Mouse (Mus musculus): ENCODE results near the gene Slc39a11.

Gene Slc39a11

DNA sequence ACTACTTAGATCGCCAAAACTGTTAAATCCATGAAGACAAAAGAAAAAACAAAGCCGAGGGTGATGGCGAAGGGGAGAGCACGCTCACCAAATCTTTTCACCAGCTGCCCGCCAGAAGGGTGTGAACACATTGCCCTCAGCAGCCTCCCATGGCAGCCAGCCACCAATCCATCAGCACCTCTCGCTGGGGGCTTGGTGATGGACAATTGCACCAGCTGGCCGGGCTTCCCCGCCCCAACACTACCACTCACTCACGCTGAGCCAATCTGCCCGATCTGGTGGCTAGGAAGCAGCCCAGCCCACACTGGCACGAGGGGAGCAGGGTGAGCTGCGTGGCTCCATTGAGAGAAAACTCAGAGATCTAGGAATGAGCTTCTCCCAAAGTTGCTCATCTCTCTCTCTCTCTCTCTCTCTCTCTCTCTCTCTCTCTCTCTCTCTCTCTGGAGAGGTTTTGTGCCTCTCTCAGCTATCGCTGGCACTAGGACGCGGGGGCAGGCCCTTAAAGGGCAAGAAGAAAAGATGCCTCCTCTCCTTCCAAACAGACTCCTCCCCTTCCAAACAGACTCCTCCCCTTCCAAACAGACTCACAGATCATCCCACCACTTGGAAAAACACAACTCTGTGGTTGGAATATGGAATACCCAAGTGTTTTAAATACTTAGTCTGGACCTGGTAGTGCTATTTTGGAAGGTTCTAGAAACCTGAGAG is 110.2 kb downstream of the Slc39a11 start:
- DNase-seq (ENCODE audit: low spot score), result peak; percentile 50

DNA sequence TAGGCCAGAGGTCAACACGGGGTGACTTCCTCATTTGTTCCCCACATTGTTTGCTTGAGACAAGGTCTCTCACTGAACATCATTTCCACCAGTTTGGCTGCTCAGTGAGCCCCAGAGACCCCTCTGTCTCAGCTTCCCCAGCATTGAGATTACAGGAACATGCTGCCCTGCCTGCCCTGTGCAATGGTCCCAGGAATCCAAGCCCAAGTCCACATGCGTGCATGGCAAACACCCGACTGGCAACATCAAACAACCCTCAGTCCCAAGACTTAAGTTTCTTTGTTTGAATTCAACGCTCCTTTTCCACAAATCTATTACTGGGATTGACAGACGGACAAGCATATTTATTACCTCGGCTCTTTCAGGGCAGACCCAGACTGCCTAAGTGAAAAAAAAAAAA is 110.8 kb downstream of the Slc39a11 start:
- DNase-seq (ENCODE audit: low spot score), result no peak

GRCm38 (mm10) chr11:113538406-113538917 is 111.4 kb downstream of the Slc39a11 start:
- DNase-seq (ENCODE audit: low spot score), result no peak

- no peak for DNase-seq (ENCODE audit: low spot score)
Measured at GRCm38 (mm10) chr11:113537715-113538114, 112.2 kb downstream of the Slc39a11 start.

- no peak for DNase-seq (ENCODE audit: low spot score)
Measured at GRCm38 (mm10) chr11:113537199-113537586, 112.7 kb downstream of the Slc39a11 start.

GRCm38 (mm10) chr11:113536308-113537198 is 113.3 kb downstream of the Slc39a11 start:
- DNase-seq (ENCODE audit: low spot score), result no peak

- DNase-seq (ENCODE audit: low spot score), result no peak
Measured at GRCm38 (mm10) chr11:113534341-113534740, 115.5 kb downstream of the Slc39a11 start.

DNA sequence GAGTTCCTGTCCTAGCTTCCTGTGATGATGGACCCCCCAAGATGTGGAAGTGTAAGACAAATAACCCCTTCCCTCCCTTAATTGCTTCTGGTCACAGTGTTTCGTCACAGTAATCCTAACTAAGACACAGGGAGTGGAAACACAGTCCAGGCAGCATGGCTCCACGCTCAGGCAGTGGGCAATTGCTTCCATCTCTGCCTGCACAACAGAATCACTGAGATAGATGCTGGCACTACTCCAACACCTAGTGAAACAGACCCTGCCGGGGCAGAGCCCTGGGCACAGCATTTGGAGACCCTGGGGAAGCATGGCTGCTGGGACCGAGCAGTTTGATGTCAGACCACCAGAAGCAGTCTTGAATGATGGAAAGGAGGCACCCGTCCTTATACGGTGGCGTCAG is 115.9 kb downstream of the Slc39a11 start:
- DNase-seq (ENCODE audit: low spot score), result no peak

DNA sequence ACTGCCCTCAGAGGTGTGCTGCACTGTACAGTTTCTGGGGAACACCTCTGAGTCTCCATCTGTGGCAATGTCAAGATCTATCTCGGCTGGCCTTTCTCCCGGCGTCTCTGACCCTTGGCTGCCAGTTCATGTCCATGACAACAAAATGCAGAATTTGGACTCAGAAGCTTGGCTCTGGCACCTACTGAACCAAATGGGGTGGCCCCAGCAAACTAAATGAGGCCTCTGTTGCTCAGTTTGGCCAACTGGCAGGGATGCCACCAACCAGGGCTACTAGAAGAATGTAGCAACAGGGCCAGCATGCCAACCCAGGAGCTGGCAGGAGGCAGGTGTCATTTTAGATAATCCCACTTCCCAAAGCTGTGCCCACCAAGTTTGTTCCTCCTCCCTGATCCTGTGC is 121.5 kb downstream of the Slc39a11 start:
- DNase-seq (ENCODE audit: low spot score), result no peak

GRCm38 (mm10) chr11:113525731-113526130 is 124.1 kb downstream of the Slc39a11 start:
- DNase-seq (ENCODE audit: low spot score), result no peak

GRCm38 (mm10) chr11:113522726-113523125 is 127.2 kb downstream of the Slc39a11 start:
- no peak for DNase-seq (ENCODE audit: low spot score)

- DNase-seq (ENCODE audit: low spot score), result no peak
Measured at GRCm38 (mm10) chr11:113521469-113522190, 128.2 kb downstream of the Slc39a11 start.

DNA sequence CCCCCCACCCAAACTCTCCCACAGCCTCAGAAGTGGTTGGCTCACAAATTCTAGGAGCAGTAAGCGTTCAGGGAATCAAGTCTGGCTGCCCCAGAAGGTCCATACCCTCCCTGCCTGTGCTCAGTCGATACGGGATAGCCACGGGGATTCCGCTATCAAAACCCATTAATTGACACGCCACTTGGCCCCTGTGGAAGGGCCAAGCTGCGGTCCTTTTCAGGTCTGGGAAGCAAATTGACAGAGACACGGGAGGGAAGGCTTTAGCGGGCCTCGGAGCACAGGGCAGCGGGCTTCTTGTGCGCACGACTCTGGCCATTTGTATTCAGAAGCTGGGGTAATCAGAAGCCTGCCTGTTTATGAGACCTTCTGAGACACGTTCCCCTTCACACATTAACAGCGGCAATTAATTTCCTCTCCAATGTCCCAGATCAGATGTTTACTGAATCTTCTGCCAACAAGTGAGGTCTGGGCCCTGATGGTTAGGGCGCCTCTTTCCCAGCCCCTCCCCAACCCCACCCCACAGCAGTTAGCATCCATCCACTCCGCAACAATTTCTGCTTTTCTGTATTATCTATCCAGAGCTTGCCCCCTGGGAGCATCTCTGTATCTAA is 128.9 kb downstream of the Slc39a11 start:
- no peak for DNase-seq (ENCODE audit: low spot score)

- no peak for DNase-seq (ENCODE audit: low spot score)
Measured at GRCm38 (mm10) chr11:113520373-113520772, 129.5 kb downstream of the Slc39a11 start.

GRCm38 (mm10) chr11:113519973-113520372 is 129.9 kb downstream of the Slc39a11 start:
- no peak for DNase-seq (ENCODE audit: low spot score)

GRCm38 (mm10) chr11:113518176-113518575 is 131.7 kb downstream of the Slc39a11 start:
- DNase-seq (ENCODE audit: low spot score), result no peak

GRCm38 (mm10) chr11:113516156-113516555 is 133.7 kb downstream of the Slc39a11 start:
- DNase-seq (ENCODE audit: low spot score), result no peak

DNA sequence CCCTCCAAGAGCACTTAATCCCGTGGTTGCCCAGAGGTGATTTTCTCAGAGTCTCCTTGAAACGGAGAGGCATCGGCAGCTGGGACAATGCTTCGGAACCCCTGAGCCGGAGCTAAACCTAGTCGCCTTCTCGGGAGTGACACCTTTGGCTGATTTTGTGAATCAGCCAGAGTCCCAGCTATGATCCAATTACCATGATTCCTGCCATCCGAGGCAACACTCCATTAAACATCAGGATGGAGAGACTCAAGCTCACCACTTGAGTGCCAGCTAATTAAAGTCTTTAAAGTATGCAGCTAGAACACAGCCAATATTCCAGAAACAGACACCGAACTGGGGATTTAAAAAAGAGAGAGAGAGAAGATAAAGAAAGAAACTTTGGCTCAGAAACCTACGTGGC is 136.9 kb downstream of the Slc39a11 start:
- no peak for DNase-seq (ENCODE audit: low spot score)

- DNase-seq (ENCODE audit: low spot score), result no peak
Measured at GRCm38 (mm10) chr11:113512150-113512549, 137.7 kb downstream of the Slc39a11 start.

DNA sequence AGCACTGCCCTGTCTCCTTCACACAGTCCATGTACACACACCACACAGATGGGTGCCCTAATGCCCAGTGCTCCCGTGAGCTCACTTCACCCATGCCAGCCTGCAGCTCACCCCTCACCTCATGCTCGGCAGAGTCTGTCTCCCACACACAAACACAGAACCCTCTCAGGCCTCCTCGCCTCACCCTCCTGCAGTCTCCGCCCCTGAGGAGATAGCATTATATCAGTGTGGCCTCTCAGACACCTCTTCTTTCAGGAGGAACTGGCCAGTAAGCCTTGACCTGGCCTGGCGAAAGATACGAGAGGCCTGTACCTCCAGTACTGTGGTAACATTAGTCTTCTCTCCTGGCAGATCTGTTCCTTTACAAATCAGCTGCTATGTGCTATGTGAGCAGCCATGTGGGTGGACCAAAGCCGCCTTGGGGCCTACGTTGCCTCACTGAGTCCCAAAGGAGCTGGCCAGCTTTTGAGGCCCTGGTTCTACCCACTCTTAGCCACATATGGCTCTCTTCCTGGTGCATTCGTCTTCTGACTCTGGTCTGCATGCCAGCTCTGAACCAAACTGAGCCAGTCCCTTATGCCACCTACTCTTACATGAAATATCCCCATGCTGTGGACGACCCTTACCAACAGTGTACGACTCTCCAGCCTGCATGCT is 138.8 kb downstream of the Slc39a11 start:
- DNase-seq (ENCODE audit: low spot score), result no peak

DNA sequence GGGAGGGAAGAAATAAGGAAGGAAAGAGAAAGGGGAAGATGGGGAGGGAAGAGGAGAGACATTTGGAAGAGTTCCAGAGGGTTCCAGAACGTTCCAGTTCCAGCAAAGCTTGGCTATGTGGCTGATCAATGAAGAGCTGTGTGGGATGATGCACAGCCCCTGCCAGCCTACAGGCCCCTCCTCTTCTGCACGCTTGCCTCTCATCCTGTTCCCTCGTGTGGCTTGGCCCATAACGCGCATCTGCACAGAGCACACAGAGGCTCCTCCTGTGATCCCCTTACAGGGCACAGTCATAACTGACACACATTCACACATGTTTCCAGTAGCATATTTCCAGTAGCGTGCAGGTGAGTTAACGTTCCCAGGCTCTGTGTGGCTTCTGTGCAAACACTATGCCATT is 139.6 kb downstream of the Slc39a11 start:
- DNase-seq (ENCODE audit: low spot score), result no peak

Data from layer of hippocampus, adult 11-12 months (tissue).